Mouse (Mus musculus) spleen, postnatal 36 days (tissue): ENCODE data around the gene Entpd5.

ENCODE experiments used
- DNase-seq, 2 experiments: peaks; one replicate each; pipeline ENCODE4 v3.0.0; 2022; ENCODE audit warnings: low spot score in 2 of 2, mixed read lengths in 1 of 2

Gene Entpd5

GRCm38 (mm10) chr12:84336963-84337625, 71.7 kb downstream of the Entpd5 start:
- no peak for DNase-seq

GRCm38 (mm10) chr12:84327111-84327512, 81.7 kb downstream of the Entpd5 start:
- DNase-seq, result no peak
